Mouse (Mus musculus): ENCODE measurements around the gene Slc19a1. TPM values are rescaled to one million over a fixed set of nuclear protein-coding genes. Genes with fewer than 3 reads are reported as not detected.

Gene Slc19a1
- total RNA-seq, 1 experiment = 32.4 TPM

DNA sequence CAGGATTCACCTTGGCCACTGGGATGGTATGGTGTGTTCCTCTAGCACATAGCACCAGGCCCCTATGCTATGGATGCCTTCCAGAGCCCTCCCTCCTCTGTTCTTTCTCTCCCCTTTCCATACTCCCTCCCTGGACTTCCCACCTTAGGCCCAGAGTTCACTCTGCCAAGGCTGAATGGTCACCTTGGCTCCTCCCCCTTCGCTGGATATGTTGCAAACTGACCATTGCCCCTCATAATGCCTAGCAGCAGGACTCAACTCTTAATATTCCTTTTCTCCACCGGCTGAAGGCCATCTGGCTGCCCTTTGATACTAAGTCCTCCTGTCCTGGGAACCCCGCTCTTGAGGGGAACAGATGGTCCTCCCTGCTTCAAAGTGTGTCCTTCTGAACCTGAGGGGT, 5.1 kb upstream of the Slc19a1 start:
- no peak for DNase-seq (ENCODE audit: low read depth, low spot score)
- TF ChIP-seq HCFC1 (IDR thresholded peaks at IDR 0.05; ENCODE audit: borderline replicate concordance, insufficient read depth, low read length) (no peak), CHD2 (IDR thresholded peaks at IDR 0.05; ENCODE audit: low read depth, low read length) (no peak)
- Histone ChIP-seq H3K9ac (ENCODE audit: insufficient read depth, low read depth, low read length, poor library complexity, severe bottlenecking) (no peak overlapping the region), H3K9me3 (ENCODE audit: control insufficient read depth, insufficient read depth, low read depth, low read length) (no peaks in the 10 kb centered on the region), H3K36me3 (ENCODE audit: control insufficient read depth, insufficient read depth, low read length, poor library complexity, severe bottlenecking) (no peaks in the 10 kb centered on the region), H3K27ac (ENCODE audit: insufficient read depth, low read depth, low read length, poor library complexity, severe bottlenecking) (no peak overlapping the region), H3K4me1 (ENCODE audit: control insufficient read depth in 2 of 2, insufficient read depth in 2 of 2, low read length in 2 of 2, poor library complexity in 1 of 2) (peaks cover 0 to 3% of the 10 kb centered on the region in 2 experiments; a peak in 1 of 4 replicates), H3K4me3 (ENCODE audit: insufficient read depth in 1 of 2, low read depth in 1 of 2, low read length in 2 of 2, poor library complexity in 1 of 2, severe bottlenecking in 1 of 2) (no peak overlapping the region)
- in situ Hi-C loops (cut with MboI; ENCODE audit: low sequenced_read_pairs in 2 of 2, unreplicated experiment in 2 of 2) = loop anchor here in 1 of 2 experiments (10.0 kb wide), 1 partner anchor 192 kb away; no protein-coding TSS in a partner anchor

DNA sequence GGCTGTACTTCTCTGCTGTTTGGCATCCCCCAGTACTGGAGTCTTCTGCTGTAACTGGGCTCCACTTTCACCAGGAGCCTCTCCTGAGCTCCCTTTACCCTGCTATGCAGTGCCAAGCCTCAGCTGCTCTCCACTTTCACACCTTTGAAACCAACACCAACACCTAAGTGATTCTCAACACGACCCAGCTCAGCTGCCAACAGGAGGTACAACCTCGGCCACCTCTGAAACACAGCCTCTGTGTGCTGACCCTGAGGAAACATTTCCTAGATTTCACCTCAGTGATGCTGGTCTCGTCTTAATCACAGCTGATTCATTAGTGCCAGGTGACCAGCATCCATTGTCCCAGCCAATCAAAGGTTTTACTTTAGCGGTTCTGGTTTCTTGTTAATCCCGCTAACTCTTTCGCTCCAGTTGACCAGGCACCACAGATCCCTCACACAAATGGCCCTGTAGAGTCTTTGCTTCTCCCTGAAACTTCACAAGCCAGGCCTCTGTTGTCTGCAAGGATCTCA, 3.2 kb upstream of the Slc19a1 start:
- TF ChIP-seq CHD2 (IDR thresholded peaks at IDR 0.05; ENCODE audit: low read depth, low read length) (no peak), MAFK (IDR thresholded peaks at IDR 0.05; ENCODE audit: insufficient read depth, low read depth, low read length) (no peak)
- Histone ChIP-seq H3K9ac (ENCODE audit: insufficient read depth, low read depth, low read length, poor library complexity, severe bottlenecking) (no peak overlapping the region), H3K36me3 (ENCODE audit: control insufficient read depth, insufficient read depth, low read length, poor library complexity, severe bottlenecking) (no peaks in the 10 kb centered on the region), H3K27ac (ENCODE audit: insufficient read depth, low read depth, low read length, poor library complexity, severe bottlenecking) (no peak overlapping the region), H3K4me3 (ENCODE audit: insufficient read depth in 1 of 2, low read depth in 1 of 2, low read length in 2 of 2, poor library complexity in 1 of 2, severe bottlenecking in 1 of 2) (no peak overlapping the region), H3K9me3 (ENCODE audit: control insufficient read depth, insufficient read depth, low read depth, low read length) (no peaks in the 10 kb centered on the region), H3K4me1 (ENCODE audit: control insufficient read depth in 2 of 2, insufficient read depth in 2 of 2, low read length in 2 of 2, poor library complexity in 1 of 2) (peaks cover 3% of the 10 kb centered on the region in 2 experiments; a peak in 1 of 4 replicates)
- DNase-seq (ENCODE audit: low read depth, low spot score) = no peak
- in situ Hi-C loops (cut with MboI; ENCODE audit: low sequenced_read_pairs in 2 of 2, unreplicated experiment in 2 of 2) = loop anchor here in 1 of 2 experiments (10.0 kb wide), 1 partner anchor 194 kb away; no protein-coding TSS in a partner anchor

DNA sequence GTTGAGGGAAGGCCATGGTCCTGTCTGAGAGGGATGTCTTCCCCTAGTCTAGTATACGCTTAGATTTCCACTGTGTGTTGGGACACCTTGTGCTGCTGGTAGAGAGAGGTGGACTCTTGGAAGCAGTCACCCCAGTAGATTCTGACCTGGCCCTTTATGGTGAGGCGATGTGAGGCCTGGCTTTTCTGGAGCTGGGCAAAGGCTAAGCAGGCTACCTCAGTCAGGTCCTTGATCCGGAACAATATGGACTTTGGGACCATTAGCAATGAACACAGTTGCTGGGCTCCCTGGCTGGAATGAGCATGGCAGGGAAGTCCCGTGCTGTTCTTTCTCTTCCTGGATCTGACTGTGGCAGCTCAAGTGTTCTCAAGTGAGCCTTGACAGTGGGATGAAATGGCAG, 2.3 kb upstream of the Slc19a1 start:
- no peak overlapping the region for H3K27ac ChIP-seq (ENCODE audit: insufficient read depth, low read depth, low read length, poor library complexity, severe bottlenecking)
- no peak for DNase-seq (ENCODE audit: low read depth, low spot score)
- H3K9ac ChIP-seq (ENCODE audit: insufficient read depth, low read depth, low read length, poor library complexity, severe bottlenecking) = no peak overlapping the region
- in situ Hi-C loops (cut with MboI; ENCODE audit: low sequenced_read_pairs in 2 of 2, unreplicated experiment in 2 of 2) = loop anchor here in 1 of 2 experiments (10.0 kb wide), 1 partner anchor 195 kb away; no protein-coding TSS in a partner anchor
- no peaks in the 10 kb centered on the region for H3K36me3 ChIP-seq (ENCODE audit: control insufficient read depth, insufficient read depth, low read length, poor library complexity, severe bottlenecking)
- H3K4me1 ChIP-seq (ENCODE audit: control insufficient read depth in 2 of 2, insufficient read depth in 2 of 2, low read length in 2 of 2, poor library complexity in 1 of 2) = peaks cover 3 to 9% of the 10 kb centered on the region in 2 experiments; a peak in 2 of 4 replicates
- no peaks in the 10 kb centered on the region for H3K9me3 ChIP-seq (ENCODE audit: control insufficient read depth, insufficient read depth, low read depth, low read length)
- TF ChIP-seq HCFC1 (IDR thresholded peaks at IDR 0.05; ENCODE audit: borderline replicate concordance, insufficient read depth, low read length) = no peak
- no peak for TF ChIP-seq ZC3H11A (IDR thresholded peaks at IDR 0.05; ENCODE audit: borderline replicate concordance, low read depth, low read length)
- no peak for TF ChIP-seq MAFK (IDR thresholded peaks at IDR 0.05; ENCODE audit: insufficient read depth, low read depth, low read length)
- TF ChIP-seq ZNF384 (IDR thresholded peaks at IDR 0.05; ENCODE audit: low read depth, low read length) = no peak
- TF ChIP-seq CHD2 (IDR thresholded peaks at IDR 0.05; ENCODE audit: low read depth, low read length) = no peak
- H3K4me3 ChIP-seq (ENCODE audit: insufficient read depth in 1 of 2, low read depth in 1 of 2, low read length in 2 of 2, poor library complexity in 1 of 2, severe bottlenecking in 1 of 2) = no peak overlapping the region

DNA sequence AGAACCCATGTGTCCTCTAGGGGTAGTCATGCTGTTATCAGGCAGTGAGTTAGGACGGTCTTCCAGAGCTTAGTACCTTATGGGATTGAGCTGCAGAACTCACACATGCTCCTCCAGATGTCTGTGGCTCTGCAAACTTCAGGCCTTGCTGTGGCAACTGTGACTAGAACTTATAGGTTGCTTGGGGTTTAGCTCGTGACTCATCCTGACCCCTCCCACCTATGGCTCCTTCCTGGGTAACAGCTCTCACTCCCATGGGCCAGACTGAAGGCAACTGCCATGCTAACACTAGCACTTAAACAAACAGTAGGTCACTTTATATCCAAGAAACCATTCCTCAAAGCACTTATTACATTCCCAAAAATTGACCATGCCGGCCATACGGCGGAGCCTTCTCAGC, 1.4 kb upstream of the Slc19a1 start:
- Histone ChIP-seq H3K36me3 (ENCODE audit: control insufficient read depth, insufficient read depth, low read length, poor library complexity, severe bottlenecking) (no peaks in the 10 kb centered on the region), H3K4me3 (ENCODE audit: insufficient read depth in 1 of 2, low read depth in 1 of 2, low read length in 2 of 2, poor library complexity in 1 of 2, severe bottlenecking in 1 of 2) (no peak overlapping the region), H3K4me1 (ENCODE audit: control insufficient read depth in 2 of 2, insufficient read depth in 2 of 2, low read length in 2 of 2, poor library complexity in 1 of 2) (peaks cover 3 to 9% of the 10 kb centered on the region in 2 experiments; a peak in 2 of 4 replicates), H3K9ac (ENCODE audit: insufficient read depth, low read depth, low read length, poor library complexity, severe bottlenecking) (no peak overlapping the region), H3K27ac (ENCODE audit: insufficient read depth, low read depth, low read length, poor library complexity, severe bottlenecking) (no peak overlapping the region), H3K9me3 (ENCODE audit: control insufficient read depth, insufficient read depth, low read depth, low read length) (no peaks in the 10 kb centered on the region)
- in situ Hi-C loops (cut with MboI; ENCODE audit: low sequenced_read_pairs in 2 of 2, unreplicated experiment in 2 of 2) = no loop called here
- no peak for DNase-seq (ENCODE audit: low read depth, low spot score)
- no peak for TF ChIP-seq ZC3H11A (IDR thresholded peaks at IDR 0.05; ENCODE audit: borderline replicate concordance, low read depth, low read length)
- no peak for TF ChIP-seq HCFC1 (IDR thresholded peaks at IDR 0.05; ENCODE audit: borderline replicate concordance, insufficient read depth, low read length)
- TF ChIP-seq ZNF384 (IDR thresholded peaks at IDR 0.05; ENCODE audit: low read depth, low read length) = no peak
- TF ChIP-seq CHD2 (IDR thresholded peaks at IDR 0.05; ENCODE audit: low read depth, low read length) = no peak
- no peak for TF ChIP-seq MAFK (IDR thresholded peaks at IDR 0.05; ENCODE audit: insufficient read depth, low read depth, low read length)
